Mouse (Mus musculus): ENCODE data around the gene Fcgr4.
"Not testable (repeated sequence)": the region's sequence is repeated elsewhere in the genome, so short reads cannot be mapped to it uniquely, and the experiment has no call there.

The Fcgr4 gene

GRCm38 (mm10) chr1:171053305-171053704 lies 34.6 kb downstream of the Fcgr4 start:
- DNase-seq (ENCODE audit: low spot score in 2 of 2) = no peak

GRCm38 (mm10) chr1:171057253-171057652 lies 38.5 kb downstream of the Fcgr4 start:
- DNase-seq (ENCODE audit: low spot score in 2 of 2) = no peak

- no peak for DNase-seq (ENCODE audit: low spot score in 2 of 2)
These were observed 40.5 kb downstream of the Fcgr4 start for GRCm38 (mm10) chr1:171059203-171059602.

GRCm38 (mm10) chr1:171060392-171060791 lies 41.7 kb downstream of the Fcgr4 start:
- no peak for DNase-seq (ENCODE audit: low spot score in 2 of 2)

- DNase-seq (ENCODE audit: low spot score in 2 of 2) = no peak
These were observed 42.8 kb downstream of the Fcgr4 start for GRCm38 (mm10) chr1:171061566-171061965.

GRCm38 (mm10) chr1:171063569-171064490 lies 45.1 kb downstream of the Fcgr4 start:
- DNase-seq (ENCODE audit: low spot score in 2 of 2) = peak in 1 of 2 experiments; percentile 59

GRCm38 (mm10) chr1:171064491-171065242 lies 45.9 kb downstream of the Fcgr4 start, which contains the start of gene Fcgr3:
Fcgr3 (minus strand) TSS chr1:171064935.
- DNase-seq (ENCODE audit: low spot score in 2 of 2) = peak in 1 of 2 experiments; percentile 82

GRCm38 (mm10) chr1:171065243-171065587 lies 46.5 kb downstream of the Fcgr4 start:
- peak in 1 of 2 experiments; percentile 49 for DNase-seq (ENCODE audit: low spot score in 2 of 2)

GRCm38 (mm10) chr1:171065768-171066167 lies 47.0 kb downstream of the Fcgr4 start:
- DNase-seq (ENCODE audit: low spot score in 2 of 2) = peak in 1 of 2 experiments; percentile 43

- not testable (repeated sequence) for DNase-seq (ENCODE audit: low spot score in 2 of 2)
These were observed 47.9 kb downstream of the Fcgr4 start for GRCm38 (mm10) chr1:171066583-171066982.

- not testable (repeated sequence) for DNase-seq (ENCODE audit: low spot score in 2 of 2)
These were observed 49.2 kb downstream of the Fcgr4 start for GRCm38 (mm10) chr1:171067928-171068327.

- DNase-seq (ENCODE audit: low spot score in 2 of 2) = not testable (repeated sequence)
These were observed 50.8 kb downstream of the Fcgr4 start for GRCm38 (mm10) chr1:171069508-171069907.

- DNase-seq (ENCODE audit: low spot score in 2 of 2) = not testable (repeated sequence)
These were observed 52.2 kb downstream of the Fcgr4 start for GRCm38 (mm10) chr1:171070879-171071278.

- not testable (repeated sequence) for DNase-seq (ENCODE audit: low spot score in 2 of 2)
These were observed 53.0 kb downstream of the Fcgr4 start for GRCm38 (mm10) chr1:171071726-171072125.

- not testable (repeated sequence) for DNase-seq (ENCODE audit: low spot score in 2 of 2)
These were observed 53.5 kb downstream of the Fcgr4 start for GRCm38 (mm10) chr1:171072217-171072616.

- not testable (repeated sequence) for DNase-seq (ENCODE audit: low spot score in 2 of 2)
These were observed 55.6 kb downstream of the Fcgr4 start for GRCm38 (mm10) chr1:171074283-171074682.

- DNase-seq (ENCODE audit: low spot score in 2 of 2) = not testable (repeated sequence)
These were observed 57.5 kb downstream of the Fcgr4 start for GRCm38 (mm10) chr1:171076176-171076575.

GRCm38 (mm10) chr1:171077192-171077591 lies 58.5 kb downstream of the Fcgr4 start:
- DNase-seq (ENCODE audit: low spot score in 2 of 2) = not testable (repeated sequence)

- DNase-seq (ENCODE audit: low spot score in 2 of 2) = not testable (repeated sequence)
These were observed 59.2 kb downstream of the Fcgr4 start for GRCm38 (mm10) chr1:171077955-171078354.

GRCm38 (mm10) chr1:171078419-171078818 lies 59.7 kb downstream of the Fcgr4 start:
- DNase-seq (ENCODE audit: low spot score in 2 of 2) = not testable (repeated sequence)

GRCm38 (mm10) chr1:171079345-171079744 lies 60.6 kb downstream of the Fcgr4 start:
- DNase-seq (ENCODE audit: low spot score in 2 of 2) = not testable (repeated sequence)

Data from left cerebral cortex, adult 9 months (tissue).